Mouse (Mus musculus) G1E (cell line): ENCODE measurements around the gene Creld1. TPM values are rescaled to one million over a fixed set of nuclear protein-coding genes. Genes with fewer than 3 reads are reported as not detected.
A peak's percentile ranks its signal among the peaks of the same experiment; 100 is the strongest.

Source experiments
- ATAC-seq: 2 replicates; pipeline ENCODE4 v1.8.0; 2016; ENCODE audit warnings: mild to moderate bottlenecking; ENCODE audit not compliant: insufficient number of reproducible peaks, poor library complexity, low FRiP score, severe bottlenecking; ENCODE audit errors: extremely low read depth
- DNase-seq: peaks from one replicate; pipeline ENCODE4 v3.0.0; 2012; ENCODE audit warnings: low spot score
- H3K27me3 ChIP-seq: 2 replicates; pipeline ENCODE4 v1.6.1; 2012; ENCODE audit warnings: mild to moderate bottlenecking, low read length, inconsistent platforms; ENCODE audit not compliant: insufficient read depth
- H3K36me3 ChIP-seq: replicated peaks from 2 replicates; pipeline ENCODE3; 2012; ENCODE audit warnings: mild to moderate bottlenecking, inconsistent platforms
- H3K4me1 ChIP-seq: 2 replicates; pipeline ENCODE4 v1.6.1; 2012; ENCODE audit warnings: low read depth, low read length, inconsistent platforms, mixed read lengths; ENCODE audit not compliant: insufficient read depth
- H3K4me3 ChIP-seq: 2 replicates; pipeline ENCODE4 v1.5.1; 2012; ENCODE audit warnings: low read depth, mild to moderate bottlenecking, inconsistent platforms, low read length, moderate library complexity, mixed read lengths
- H3K9me3 ChIP-seq: replicated peaks from 2 replicates; pipeline ENCODE4 v1.6.1; 2012; ENCODE audit warnings: inconsistent platforms
- CTCF ChIP-seq: IDR thresholded peaks from 2 replicates; pipeline ENCODE4 v1.5.1; 2012; ENCODE audit warnings: low read depth, low read length, inconsistent platforms, mixed read lengths
- GATA1 ChIP-seq: IDR thresholded peaks from 2 replicates; pipeline ENCODE4 v1.6.1; 2012; ENCODE audit warnings: borderline replicate concordance, low read length, inconsistent platforms, mixed read lengths
- GATA2 ChIP-seq: IDR thresholded peaks from 2 replicates; pipeline ENCODE4 v1.6.1; 2012; ENCODE audit warnings: low read depth, low read length, inconsistent platforms, borderline replicate concordance
- POLR2AphosphoS5 ChIP-seq: IDR thresholded peaks from 2 replicates; pipeline ENCODE4 v1.6.1; 2012; ENCODE audit warnings: low read depth, low read length, inconsistent platforms; ENCODE audit not compliant: insufficient replicate concordance
- TAL1 ChIP-seq: conservative IDR thresholded peaks from 2 replicates; pipeline ENCODE4 v1.6.1; 2012; ENCODE audit warnings: low read depth, low read length, inconsistent platforms, mixed read lengths
- polyA plus RNA-seq: library from polyadenylated mRNA; stranded (reverse); fragments of >175 nt; gene quantifications from 2 replicates; pipeline ENCODE4 v1.2.3, GENCODE M21; 2012
- total RNA-seq, 2 experiments: library from RNA; stranded (forward) in 1 of 2; stranded (reverse) in 1 of 2; fragments of 200-1000 nt in 1 of 2; fragments of >200 nt in 1 of 2; fragmentation: Nextera tagmentation in 1 of 2; gene quantifications; 2 replicates each; pipeline ENCODE4 v1.2.3; 2014 to 2017

Gene Creld1
- total and polyA plus RNA-seq, 3 experiments = 5.8 to 19.8 (median 8.5) TPM

GRCm38 (mm10) chr6:113517434-113518080 lies 34.5 kb downstream of the Creld1 start:
- Histone ChIP-seq H3K36me3 (peaks cover 98% of the 10 kb centered on the region), H3K4me1 (no peaks in the 10 kb centered on the region), H3K9me3 (no peaks in the 10 kb centered on the region), H3K27me3 (no peaks in the 10 kb centered on the region), H3K4me3 (no peak overlapping the region)
- TF ChIP-seq GATA2 = no peak
- TF ChIP-seq CTCF = no peak
- no peak for TF ChIP-seq GATA1
- TF ChIP-seq TAL1 = no peak
- no peak for TF ChIP-seq POLR2AphosphoS5
- DNase-seq (no peak), ATAC-seq (no peak)

GRCm38 (mm10) chr6:113522310-113522709 lies 39.2 kb downstream of the Creld1 start:
- Histone ChIP-seq H3K27me3 (no peaks in the 10 kb centered on the region), H3K36me3 (peaks cover 88% of the 10 kb centered on the region), H3K9me3 (no peaks in the 10 kb centered on the region), H3K4me1 (peaks cover 9% of the 10 kb centered on the region), H3K4me3 (no peak overlapping the region)
- ATAC-seq (no peak), DNase-seq (no peak)
- TF ChIP-seq GATA2 (no peak), POLR2AphosphoS5 (no peak), CTCF (no peak), GATA1 (no peak), TAL1 (no peak)

GRCm38 (mm10) chr6:113523420-113523819 lies 40.3 kb downstream of the Creld1 start:
- no peaks in the 10 kb centered on the region for H3K27me3 ChIP-seq
- ATAC-seq (no peak), DNase-seq (no peak)
- H3K4me1 ChIP-seq = peaks cover 14% of the 10 kb centered on the region
- H3K9me3 ChIP-seq = no peaks in the 10 kb centered on the region
- H3K36me3 ChIP-seq = peaks cover 85% of the 10 kb centered on the region
- TF ChIP-seq GATA1 = no peak
- no peak for TF ChIP-seq TAL1
- TF ChIP-seq POLR2AphosphoS5 = no peak
- no peak for TF ChIP-seq CTCF
- TF ChIP-seq GATA2 = no peak
- H3K4me3 ChIP-seq = no peak overlapping the region

- no peaks in the 10 kb centered on the region for H3K27me3 ChIP-seq
- peaks cover 53% of the 10 kb centered on the region for H3K36me3 ChIP-seq
- peaks cover 31% of the 10 kb centered on the region for H3K4me1 ChIP-seq
- ATAC-seq (peak; percentile 72), DNase-seq (peak; percentile 74)
- no peaks in the 10 kb centered on the region for H3K9me3 ChIP-seq
- TF ChIP-seq GATA1 = no peak
- TF ChIP-seq TAL1 = no peak
- no peak for TF ChIP-seq CTCF
- no peak for TF ChIP-seq POLR2AphosphoS5
- TF ChIP-seq GATA2 = no peak
- H3K4me3 ChIP-seq = peak within 1 kb of the TSS; percentile 95
Observed at GRCm38 (mm10) chr6:113530932-113531839, 48.1 kb downstream of the Creld1 start, which contains the start of the genes Emc3 and Fancd2. Emc3 (minus strand) TSS chr6:113531652. Fancd2 (plus strand) TSS chr6:113531682.

GRCm38 (mm10) chr6:113531840-113532404 lies 48.8 kb downstream of the Creld1 start:
- Histone ChIP-seq H3K4me1 (peaks cover 31% of the 10 kb centered on the region), H3K9me3 (no peaks in the 10 kb centered on the region), H3K36me3 (peaks cover 57% of the 10 kb centered on the region), H3K27me3 (no peaks in the 10 kb centered on the region), H3K4me3 (peak overlapping the region; percentile 95)
- ATAC-seq = no peak
- DNase-seq = no peak
- TF ChIP-seq POLR2AphosphoS5 (no peak), GATA2 (no peak), CTCF (no peak), GATA1 (no peak), TAL1 (no peak)
